Mouse (Mus musculus): ENCODE data around the gene Nfe2. TPM values are rescaled to one million over a fixed set of nuclear protein-coding genes. Genes with fewer than 3 reads are reported as not detected.
A peak's percentile ranks its signal among the peaks of the same experiment; 100 is the strongest.

The Nfe2 gene
- polyA plus RNA-seq, 1 experiment from 2014 or later, result 7.3 TPM

GRCm38 (mm10) chr15:103299644-103300043 is 41.4 kb upstream of the Nfe2 start:
- peak overlapping the region; percentile 97 for H3K27ac ChIP-seq
- peak overlapping the region; percentile 36 for H3K4me3 ChIP-seq
- no peaks in the 10 kb centered on the region for H3K9me3 ChIP-seq
- DNase-seq (ENCODE audit: low spot score), result no peak
- H3K4me1 ChIP-seq (replicated peaks), result peaks cover 96% of the 10 kb centered on the region
- H3K27me3 ChIP-seq (ENCODE audit: insufficient read depth, poor library complexity, severe bottlenecking), result no peaks in the 10 kb centered on the region
- H3K36me3 ChIP-seq, result peaks cover 41% of the 10 kb centered on the region
- 41% methylated on average over 8 of the region's 8 CpGs for WGBS

GRCm38 (mm10) chr15:103298861-103299616 is 40.8 kb upstream of the Nfe2 start:
- H3K36me3 ChIP-seq, result peaks cover 42% of the 10 kb centered on the region
- peak overlapping the region; percentile 36 for H3K4me3 ChIP-seq
- no peak for DNase-seq (ENCODE audit: low spot score)
- no peaks in the 10 kb centered on the region for H3K27me3 ChIP-seq (ENCODE audit: insufficient read depth, poor library complexity, severe bottlenecking)
- WGBS, result 76% methylated on average over 5 of the region's 5 CpGs
- H3K27ac ChIP-seq, result peak overlapping the region; percentile 97
- H3K9me3 ChIP-seq, result no peaks in the 10 kb centered on the region
- H3K4me1 ChIP-seq (replicated peaks), result peaks cover 90% of the 10 kb centered on the region

GRCm38 (mm10) chr15:103298026-103298425 is 39.8 kb upstream of the Nfe2 start:
- WGBS, result 70% methylated on average over 3 of the region's 3 CpGs
- Histone ChIP-seq H3K36me3 (peaks cover 52% of the 10 kb centered on the region), H3K27me3 (ENCODE audit: insufficient read depth, poor library complexity, severe bottlenecking) (no peaks in the 10 kb centered on the region), H3K4me3 (no peak overlapping the region), H3K9me3 (no peaks in the 10 kb centered on the region), H3K27ac (peak overlapping the region; percentile 97), H3K4me1 (replicated peaks) (peaks cover 80% of the 10 kb centered on the region)
- no peak for DNase-seq (ENCODE audit: low spot score)

GRCm38 (mm10) chr15:103297313-103297712 is 39.1 kb upstream of the Nfe2 start:
- no peak for DNase-seq (ENCODE audit: low spot score)
- peak overlapping the region; percentile 97 for H3K27ac ChIP-seq
- no peak overlapping the region for H3K4me3 ChIP-seq
- WGBS, result 78% methylated on average over 6 of the region's 6 CpGs
- peaks cover 59% of the 10 kb centered on the region for H3K36me3 ChIP-seq
- H3K4me1 ChIP-seq (replicated peaks), result peaks cover 73% of the 10 kb centered on the region
- H3K9me3 ChIP-seq, result no peaks in the 10 kb centered on the region
- H3K27me3 ChIP-seq (ENCODE audit: insufficient read depth, poor library complexity, severe bottlenecking), result no peaks in the 10 kb centered on the region

GRCm38 (mm10) chr15:103295851-103296250 is 37.6 kb upstream of the Nfe2 start:
- no peaks in the 10 kb centered on the region for H3K27me3 ChIP-seq (ENCODE audit: insufficient read depth, poor library complexity, severe bottlenecking)
- 6% methylated on average over 5 of the region's 5 CpGs for WGBS
- H3K27ac ChIP-seq, result peak overlapping the region; percentile 97
- 0 out of 2 replicates have a peak overlapping the region, but pooled peaks have one; percentile 1 for H3K4me3 ChIP-seq
- DNase-seq (ENCODE audit: low spot score), result peak; percentile 32
- no peaks in the 10 kb centered on the region for H3K9me3 ChIP-seq
- peaks cover 60% of the 10 kb centered on the region for H3K4me1 ChIP-seq (replicated peaks)
- peaks cover 73% of the 10 kb centered on the region for H3K36me3 ChIP-seq

- Histone ChIP-seq H3K4me3 (no peak overlapping the region), H3K4me1 (replicated peaks) (peaks cover 55% of the 10 kb centered on the region), H3K9me3 (no peaks in the 10 kb centered on the region), H3K27ac (no peak overlapping the region), H3K36me3 (peaks cover 85% of the 10 kb centered on the region), H3K27me3 (ENCODE audit: insufficient read depth, poor library complexity, severe bottlenecking) (no peaks in the 10 kb centered on the region)
- 69% methylated on average over 2 of the region's 2 CpGs for WGBS
- DNase-seq (ENCODE audit: low spot score), result no peak
Observed at GRCm38 (mm10) chr15:103294649-103295048, 36.4 kb upstream of the Nfe2 start.

- Histone ChIP-seq H3K4me1 (replicated peaks) (peaks cover 47% of the 10 kb centered on the region), H3K27ac (no peak overlapping the region), H3K9me3 (no peaks in the 10 kb centered on the region), H3K36me3 (peaks cover 86% of the 10 kb centered on the region), H3K4me3 (no peak overlapping the region), H3K27me3 (ENCODE audit: insufficient read depth, poor library complexity, severe bottlenecking) (no peaks in the 10 kb centered on the region)
- WGBS, result 96% methylated on average over 2 of the region's 2 CpGs
- DNase-seq (ENCODE audit: low spot score), result no peak
Observed at GRCm38 (mm10) chr15:103293375-103293774, 35.2 kb upstream of the Nfe2 start.

GRCm38 (mm10) chr15:103292673-103293345 is 34.6 kb upstream of the Nfe2 start:
- Histone ChIP-seq H3K4me1 (replicated peaks) (peaks cover 42% of the 10 kb centered on the region), H3K27me3 (ENCODE audit: insufficient read depth, poor library complexity, severe bottlenecking) (no peaks in the 10 kb centered on the region), H3K27ac (no peak overlapping the region), H3K9me3 (no peaks in the 10 kb centered on the region), H3K36me3 (peaks cover 81% of the 10 kb centered on the region), H3K4me3 (no peak overlapping the region)
- DNase-seq (ENCODE audit: low spot score), result no peak
- 90% methylated on average over 4 of the region's 4 CpGs for WGBS

GRCm38 (mm10) chr15:103290843-103291242 is 32.6 kb upstream of the Nfe2 start:
- no peaks in the 10 kb centered on the region for H3K27me3 ChIP-seq (ENCODE audit: insufficient read depth, poor library complexity, severe bottlenecking)
- peaks cover 22% of the 10 kb centered on the region for H3K4me1 ChIP-seq (replicated peaks)
- H3K9me3 ChIP-seq, result no peaks in the 10 kb centered on the region
- no peak for DNase-seq (ENCODE audit: low spot score)
- H3K4me3 ChIP-seq, result no peak overlapping the region
- no peak overlapping the region; the same call in 1 of the 2 replicates for H3K27ac ChIP-seq
- WGBS, result 96% methylated on average over 9 of the region's 9 CpGs
- peaks cover 76% of the 10 kb centered on the region for H3K36me3 ChIP-seq

- Histone ChIP-seq H3K27ac (no peak overlapping the region), H3K4me3 (no peak overlapping the region), H3K36me3 (peaks cover 73% of the 10 kb centered on the region), H3K9me3 (no peaks in the 10 kb centered on the region), H3K4me1 (replicated peaks) (peaks cover 18% of the 10 kb centered on the region), H3K27me3 (ENCODE audit: insufficient read depth, poor library complexity, severe bottlenecking) (no peaks in the 10 kb centered on the region)
- no peak for DNase-seq (ENCODE audit: low spot score)
- WGBS, result 79% methylated on average over 6 of the region's 6 CpGs
Observed at GRCm38 (mm10) chr15:103290417-103290816, 32.2 kb upstream of the Nfe2 start.

- Histone ChIP-seq H3K27me3 (ENCODE audit: insufficient read depth, poor library complexity, severe bottlenecking) (no peaks in the 10 kb centered on the region), H3K4me1 (replicated peaks) (peaks cover 14% of the 10 kb centered on the region; the same call in 1 of the 2 replicates), H3K9me3 (no peaks in the 10 kb centered on the region), H3K4me3 (no peak overlapping the region), H3K27ac (no peak overlapping the region), H3K36me3 (peaks cover 72% of the 10 kb centered on the region)
- DNase-seq (ENCODE audit: low spot score), result no peak
- WGBS, result 55% methylated on average over 5 of the region's 5 CpGs
Observed at GRCm38 (mm10) chr15:103289600-103289999, 31.4 kb upstream of the Nfe2 start.

- Histone ChIP-seq H3K27me3 (ENCODE audit: insufficient read depth, poor library complexity, severe bottlenecking) (no peaks in the 10 kb centered on the region), H3K4me3 (no peak overlapping the region), H3K27ac (no peak overlapping the region), H3K36me3 (peaks cover 47% of the 10 kb centered on the region), H3K9me3 (no peaks in the 10 kb centered on the region), H3K4me1 (replicated peaks) (peaks cover 12% of the 10 kb centered on the region; the same call in 1 of the 2 replicates)
- no peak for DNase-seq (ENCODE audit: low spot score)
- 92% methylated on average over 1 of the region's 1 CpGs for WGBS
Observed at GRCm38 (mm10) chr15:103285778-103286417, 27.7 kb upstream of the Nfe2 start.

- DNase-seq (ENCODE audit: low spot score), result no peak
- 53% methylated on average over 2 of the region's 2 CpGs for WGBS
- no peak overlapping the region for H3K4me3 ChIP-seq
- peaks cover 5% of the 10 kb centered on the region; the same call in 1 of the 2 replicates for H3K4me1 ChIP-seq (replicated peaks)
- H3K27me3 ChIP-seq (ENCODE audit: insufficient read depth, poor library complexity, severe bottlenecking), result no peaks in the 10 kb centered on the region
- no peaks in the 10 kb centered on the region for H3K9me3 ChIP-seq
- H3K27ac ChIP-seq, result no peak overlapping the region
- peaks cover 35% of the 10 kb centered on the region for H3K36me3 ChIP-seq
Observed at GRCm38 (mm10) chr15:103284647-103285046, 26.4 kb upstream of the Nfe2 start.
